Mouse (Mus musculus): Measurements from ENCODE around the gene Pprc1.

- no peak for TF ChIP-seq CTCF (IDR thresholded peaks at IDR 0.05; ENCODE audit: control insufficient read depth, insufficient read depth, insufficient replicate concordance, low read depth, low read length)
- TF ChIP-seq POLR2A (IDR thresholded peaks at IDR 0.05; ENCODE audit: control insufficient read depth, low read depth, low read length) = no peak
Measured at GRCm38 (mm10) chr19:45998694-45999217, 45.9 kb upstream of the Pprc1 start.

Data from testis, adult 2 months (tissue).